Mouse (Mus musculus) left cerebral cortex, adult 18-20 months (tissue): Measurements from ENCODE around the gene B4galt3. TPM values are rescaled to one million over a fixed set of nuclear protein-coding genes. Genes with fewer than 3 reads are reported as not detected.

Experiments
- DNase-seq, 2 experiments: peaks; one replicate each; pipeline ENCODE4 v3.0.0; 2021 to 2022; ENCODE audit warnings: low spot score in 2 of 2, mixed read lengths in 1 of 2
- long read RNA-seq, 2 experiments: library from polyadenylated mRNA; stranded (forward); transcript quantifications; one replicate each; pipeline ENCODE4 v2.0.0; 2021
- total RNA-seq, 2 experiments: library from RNA; stranded (reverse); gene quantifications; 2 replicates each; pipeline ENCODE4 v1.2.3; 2021

B4galt3 gene
- 10 to 100 TPM; 64.3 to 71.8 TPM for total RNA-seq
- long read RNA-seq, experiment 1, transcript B4galt3-201 (8 exons, 1,998 nt), result major isoform, 55 of 84 reads
- long read RNA-seq, experiment 1, partial matches to known transcripts, result 13 of 84 reads
- long read RNA-seq, experiment 1, other reads (novel, unspliced or antisense), result 14 of 84 reads
- long read RNA-seq, experiment 2, transcript B4galt3-201 (8 exons, 1,998 nt), result major isoform, 38 of 61 reads
- long read RNA-seq, experiment 2, partial matches to known transcripts, result 14 of 61 reads
- long read RNA-seq, experiment 2, other reads (novel, unspliced or antisense), result 9 of 61 reads

DNA sequence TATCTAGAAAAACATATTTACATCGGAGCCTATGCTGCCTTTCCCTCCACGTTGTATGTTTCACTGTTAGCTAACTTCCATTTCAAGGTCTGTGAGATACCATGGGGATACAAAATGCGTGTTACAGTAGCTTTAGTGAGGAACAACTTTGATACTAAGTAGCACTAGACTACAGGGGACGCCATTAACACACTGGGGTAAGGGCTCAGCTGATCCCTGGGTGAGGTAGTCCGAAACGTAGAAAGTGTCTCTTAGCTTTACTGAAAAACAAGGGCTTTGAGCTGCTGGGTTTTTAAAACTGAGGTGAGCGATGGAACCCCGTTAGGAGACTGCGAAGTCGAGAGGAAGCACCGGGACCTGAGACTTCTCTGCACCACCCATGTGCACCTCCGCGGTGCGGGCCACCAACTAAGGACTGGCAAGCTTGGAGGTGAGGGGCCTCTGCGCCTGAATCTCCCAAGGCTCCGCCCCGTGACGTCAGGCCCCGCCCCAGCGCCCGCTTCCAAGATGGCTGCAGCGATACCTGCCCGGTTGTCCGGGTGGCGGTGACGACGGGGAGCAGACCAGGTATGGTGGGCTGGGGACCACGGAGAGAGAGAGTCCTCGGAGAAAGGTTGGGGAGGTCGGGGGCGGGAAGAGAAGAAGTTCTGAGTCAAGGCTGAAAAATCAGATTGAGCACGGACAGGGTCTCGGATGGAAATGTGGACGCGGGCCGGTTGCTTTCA lies at the start of gene B4galt3:
Gene B4galt3, plus strand, starts transcription at position 481 of the 725 bp plus-strand sequence.
- peak; percentile 96 to 98 for DNase-seq

DNA sequence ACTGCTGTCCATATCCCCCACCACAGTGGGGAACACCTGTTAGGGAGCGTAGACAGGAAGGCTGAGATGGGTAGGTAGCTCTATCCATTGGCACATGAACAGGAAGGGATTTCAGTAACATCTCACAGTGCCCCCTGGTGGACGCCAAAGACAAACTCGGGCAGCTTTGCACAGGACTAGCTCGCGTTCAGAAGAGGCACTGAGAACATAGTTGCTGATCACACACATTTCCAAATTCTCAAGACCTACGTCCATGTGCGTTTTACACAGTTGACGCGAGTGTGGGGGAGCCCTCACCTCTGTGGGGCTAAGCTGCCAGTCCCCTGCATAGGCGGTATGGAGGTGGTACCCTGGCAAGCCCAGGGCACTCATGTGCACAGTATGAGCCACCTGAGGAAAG lies 49.3 kb upstream of the B4galt3 start:
- DNase-seq, result peak; percentile 92 to 94

DNA sequence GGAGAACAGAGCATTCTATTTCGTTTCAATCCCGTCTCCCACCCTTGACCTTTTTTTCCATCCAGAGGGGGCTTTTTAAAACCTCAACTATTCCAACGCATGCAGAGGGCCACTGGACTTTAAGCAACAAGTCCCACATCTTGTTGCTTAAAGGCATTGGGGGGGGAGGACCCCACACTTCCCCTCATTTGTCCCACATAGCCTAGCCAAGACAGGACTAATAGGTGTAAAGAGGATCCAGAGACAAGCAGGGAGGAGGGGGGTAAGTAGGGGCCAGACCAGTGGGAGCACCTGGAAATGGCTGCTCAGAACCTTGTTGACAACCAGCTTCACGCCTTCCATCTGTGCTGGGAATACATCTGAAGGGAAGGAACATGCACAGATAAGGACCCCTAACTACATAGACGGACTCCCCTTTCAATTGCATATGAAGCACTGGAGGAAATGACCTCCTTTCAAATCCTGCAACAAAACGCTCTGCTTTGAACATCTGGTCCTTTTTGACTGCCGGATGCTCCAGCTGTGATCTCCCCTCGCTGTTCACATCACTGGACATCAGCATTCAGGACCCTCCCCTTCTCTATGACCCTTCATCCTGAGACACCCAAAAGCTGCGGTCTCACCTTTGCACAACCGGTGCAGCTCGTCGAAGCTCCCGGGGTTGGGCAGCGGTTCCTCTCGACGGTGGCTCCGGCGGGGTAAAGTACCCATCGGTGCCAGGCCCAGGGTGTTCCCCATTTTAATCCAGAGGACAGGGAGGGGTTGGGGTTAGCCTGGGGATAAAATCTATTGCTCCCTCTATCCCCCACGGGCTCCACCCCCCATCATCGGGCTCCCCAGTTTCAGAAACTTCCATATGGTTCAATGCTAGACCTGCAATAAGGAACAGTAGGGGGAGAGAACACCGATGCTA lies 48.6 kb upstream of the B4galt3 start:
- peak in 1 of 2 experiments; percentile 15 for DNase-seq

DNA sequence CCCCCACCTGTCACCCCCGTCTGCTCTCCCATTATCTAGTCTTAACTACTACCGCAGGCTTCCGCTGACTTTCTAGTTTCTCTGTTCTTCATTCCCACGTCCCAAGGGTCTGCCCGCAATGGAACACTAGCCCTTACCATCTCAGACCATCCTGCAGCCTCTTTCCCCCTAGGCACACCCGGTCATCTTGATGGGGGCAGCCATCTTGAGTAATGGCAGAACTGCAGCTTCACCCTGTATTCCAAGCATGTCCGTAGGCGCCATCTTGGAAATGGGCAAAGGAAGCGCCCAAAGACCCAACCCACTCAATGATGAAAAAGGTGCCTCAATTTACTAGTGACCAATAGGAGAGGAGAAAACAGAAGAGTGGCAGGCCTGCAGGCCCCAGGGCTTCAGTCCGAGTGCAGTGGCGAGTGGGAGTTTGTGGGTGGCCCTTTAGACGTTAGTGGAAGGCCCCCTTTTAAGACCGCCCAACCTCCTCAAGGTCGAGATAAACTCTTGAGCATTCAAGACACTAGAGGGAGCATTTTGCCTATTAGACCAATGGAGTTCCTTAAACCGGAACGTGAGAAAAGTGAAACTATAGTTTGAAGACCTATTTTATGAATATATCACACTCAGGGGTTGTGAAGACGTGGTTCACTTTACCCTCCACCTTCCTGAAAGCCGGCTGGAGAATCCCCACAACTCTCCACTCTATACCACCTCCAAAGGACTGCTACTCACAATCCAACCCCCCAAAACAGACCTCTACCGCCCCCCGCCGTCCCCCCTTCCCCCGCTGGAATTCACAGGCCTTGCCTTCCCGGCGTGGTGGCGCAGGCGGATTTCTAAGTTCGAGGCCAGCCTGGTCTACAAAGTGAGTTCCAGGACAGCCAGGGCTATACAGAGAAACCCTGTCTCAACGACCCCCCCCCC lies 47.6 kb upstream of the B4galt3 start, which contains the start of gene Tomm40l:
Gene Tomm40l, minus strand, starts transcription at position 277 of the 918 bp plus-strand sequence.
- peak; percentile 85 to 92 for DNase-seq

DNA sequence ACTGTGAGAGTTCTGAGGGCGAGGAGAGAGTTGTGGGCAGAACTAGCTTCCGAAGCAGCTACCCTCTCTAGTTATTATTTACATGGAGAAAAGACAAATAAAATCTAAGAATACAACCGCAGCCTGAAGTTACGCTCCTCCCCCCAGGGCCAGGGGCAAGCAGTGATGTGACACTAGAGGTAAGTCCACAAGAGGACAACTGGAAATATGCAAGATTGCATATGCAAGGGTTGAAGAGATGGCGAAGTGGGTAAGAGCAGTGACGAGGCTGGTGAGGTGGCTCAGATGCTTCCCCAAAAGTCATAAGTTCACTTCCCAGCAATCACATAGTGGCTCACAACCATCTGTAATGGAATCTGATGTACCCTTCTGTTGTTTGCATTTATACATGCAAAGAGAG lies 47.0 kb upstream of the B4galt3 start:
- no peak for DNase-seq

DNA sequence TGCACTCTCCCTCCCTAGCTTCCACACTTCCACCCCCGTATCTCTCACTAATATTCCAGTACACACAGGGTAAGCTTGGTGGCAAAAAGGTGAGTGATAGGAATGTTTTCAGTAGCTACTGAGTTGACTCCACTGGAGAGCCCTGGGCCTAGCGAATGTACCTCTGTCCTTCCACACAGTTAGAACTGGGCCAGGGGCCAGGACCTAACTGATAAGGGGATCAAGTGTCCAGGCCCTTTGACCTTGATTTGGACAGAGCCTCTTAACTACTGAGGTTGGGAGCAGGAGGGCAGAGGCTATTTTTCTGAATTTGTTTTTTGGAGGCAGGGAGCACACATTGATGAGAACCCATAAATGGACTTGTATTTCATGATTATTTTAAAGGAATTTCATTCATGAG lies 46.3 kb upstream of the B4galt3 start:
- no peak for DNase-seq

DNA sequence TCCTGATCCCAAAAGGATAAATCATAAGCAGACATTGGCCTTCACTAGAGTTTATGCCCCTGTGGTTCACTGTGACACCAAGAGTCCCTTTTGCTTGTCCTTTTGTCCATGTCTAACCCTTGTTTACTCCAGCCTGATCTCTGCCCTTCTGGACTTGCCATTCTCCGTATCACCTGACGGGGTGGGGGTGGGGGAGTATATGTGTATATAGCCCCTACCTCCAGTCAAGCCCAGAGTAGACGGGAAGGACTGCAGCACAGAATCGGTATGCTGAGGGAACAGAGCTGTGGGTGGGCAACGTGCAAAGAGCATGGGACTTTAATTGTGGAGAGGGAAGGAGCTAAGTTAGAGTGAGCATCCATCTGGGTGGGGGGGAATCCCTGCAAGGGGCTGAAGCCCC lies 45.3 kb upstream of the B4galt3 start, which contains the start of gene Apoa2:
Gene Apoa2, plus strand, starts transcription at position 198 of the 400 bp plus-strand sequence.
- DNase-seq, result no peak

DNA sequence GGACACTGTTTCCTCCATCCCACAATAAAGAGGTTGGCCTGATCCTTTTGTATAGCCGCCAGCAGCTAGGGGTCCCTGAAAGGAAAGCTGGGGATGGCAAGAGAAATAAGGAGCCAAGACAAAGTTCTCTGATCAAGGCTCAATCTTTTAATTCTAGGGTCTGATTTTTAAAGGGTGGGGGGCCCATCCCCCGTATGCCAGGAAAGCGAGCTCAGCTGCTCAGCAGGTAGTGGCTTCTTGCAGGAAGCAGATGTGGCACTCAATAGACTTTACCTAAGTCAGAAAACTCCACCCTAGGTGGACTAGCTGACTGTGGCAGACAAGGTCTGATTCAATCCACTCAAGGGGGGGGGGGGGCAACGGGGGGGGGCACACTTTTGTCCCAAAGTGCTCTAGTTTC lies 43.3 kb upstream of the B4galt3 start:
- DNase-seq, result no peak

DNA sequence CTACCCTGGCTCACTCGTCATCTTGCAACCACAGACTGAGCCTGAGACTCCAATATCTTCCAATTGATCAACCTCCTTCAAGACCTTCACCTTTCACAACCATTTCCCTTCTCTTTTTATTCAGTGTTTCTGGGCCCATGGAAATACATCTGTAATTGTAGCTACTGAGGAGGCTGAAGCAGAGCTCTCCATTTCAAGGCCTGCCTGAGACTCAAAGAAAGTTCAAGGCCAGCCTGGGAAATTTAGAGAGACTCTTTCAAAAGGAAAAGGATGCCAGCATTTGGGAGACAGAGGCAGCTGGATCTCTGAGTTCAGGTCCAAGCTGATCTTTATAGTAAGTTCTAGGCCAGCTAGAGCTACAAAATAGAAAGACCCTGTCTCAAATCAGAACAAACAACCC lies 42.2 kb upstream of the B4galt3 start:
- DNase-seq, result no peak

DNA sequence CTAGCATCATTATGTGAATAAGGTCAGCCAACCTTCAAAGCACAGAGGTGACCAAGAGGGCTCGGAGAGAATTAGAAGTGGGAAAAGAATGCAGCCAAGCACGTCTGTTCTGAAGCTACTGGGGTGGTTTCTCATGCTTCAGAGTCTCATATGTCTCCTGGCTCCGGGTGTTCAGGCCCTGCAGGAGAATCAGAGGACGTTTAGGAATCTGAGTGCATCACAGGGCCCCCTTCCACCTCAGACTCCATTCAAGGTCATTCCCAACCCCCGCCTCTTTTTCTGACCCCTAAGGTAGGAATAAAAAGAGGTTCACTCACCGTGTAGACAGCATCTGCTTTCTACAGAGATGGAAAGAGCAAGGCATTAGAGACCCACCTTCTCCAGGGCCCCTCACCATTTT lies 40.4 kb upstream of the B4galt3 start:
- DNase-seq, result no peak

DNA sequence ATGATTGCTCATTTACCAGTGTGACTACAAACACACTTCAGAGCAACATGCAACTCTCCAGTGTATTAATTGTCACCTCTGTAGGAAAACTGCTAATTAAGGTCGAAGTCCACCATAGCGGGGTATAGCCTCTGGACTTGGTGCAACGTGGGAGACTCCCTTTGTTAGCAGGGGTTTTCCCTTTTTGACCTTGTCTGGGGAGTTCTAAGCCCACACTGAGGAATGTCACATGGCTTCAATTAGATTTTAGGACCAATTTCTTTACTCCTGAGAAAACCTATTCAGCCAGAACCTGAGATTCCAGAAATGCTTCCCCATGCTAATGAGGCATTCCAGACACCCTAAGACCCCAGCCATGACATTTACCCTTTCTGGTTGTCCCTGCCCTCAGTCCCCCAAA lies 39.9 kb upstream of the B4galt3 start:
- no peak for DNase-seq

DNA sequence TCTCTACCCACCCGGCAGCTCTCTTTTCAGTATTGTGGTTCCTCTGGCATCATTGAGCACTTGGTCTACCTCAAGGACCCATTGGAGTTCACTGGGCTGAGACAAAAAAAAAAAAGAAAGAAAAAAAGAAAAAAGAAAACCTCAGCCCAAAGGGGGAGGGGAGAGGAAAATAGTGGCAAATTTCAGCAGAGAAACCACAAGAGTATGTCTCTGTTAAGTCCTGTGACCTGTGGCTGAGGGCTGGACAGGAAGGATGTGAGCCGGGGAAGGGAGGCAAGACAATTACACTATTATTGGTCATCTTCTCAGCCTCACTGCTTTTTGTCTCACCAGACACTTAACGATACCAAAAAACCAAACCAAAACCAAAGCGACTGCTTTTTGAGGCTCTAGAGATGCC lies 38.3 kb upstream of the B4galt3 start:
- DNase-seq, result no peak

DNA sequence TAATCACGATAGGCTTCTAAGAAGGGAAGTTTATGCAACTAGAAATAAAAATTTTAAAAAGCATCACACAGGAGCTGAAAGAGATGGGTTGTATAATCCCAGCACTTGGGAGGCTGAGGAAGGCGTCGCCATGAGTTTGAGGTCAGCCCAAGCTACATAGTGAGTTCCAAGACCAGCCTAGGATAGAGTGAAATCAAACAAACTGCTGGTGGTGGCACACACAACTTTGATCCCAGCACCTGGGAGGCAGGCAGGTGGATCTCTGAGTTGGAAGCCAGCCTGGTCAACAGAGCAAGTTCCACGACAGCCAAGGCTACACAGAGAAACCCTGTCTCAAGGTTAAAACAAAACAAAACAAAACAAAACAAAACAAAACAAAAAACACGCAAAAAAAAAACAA lies 37.8 kb upstream of the B4galt3 start:
- no peak for DNase-seq

DNA sequence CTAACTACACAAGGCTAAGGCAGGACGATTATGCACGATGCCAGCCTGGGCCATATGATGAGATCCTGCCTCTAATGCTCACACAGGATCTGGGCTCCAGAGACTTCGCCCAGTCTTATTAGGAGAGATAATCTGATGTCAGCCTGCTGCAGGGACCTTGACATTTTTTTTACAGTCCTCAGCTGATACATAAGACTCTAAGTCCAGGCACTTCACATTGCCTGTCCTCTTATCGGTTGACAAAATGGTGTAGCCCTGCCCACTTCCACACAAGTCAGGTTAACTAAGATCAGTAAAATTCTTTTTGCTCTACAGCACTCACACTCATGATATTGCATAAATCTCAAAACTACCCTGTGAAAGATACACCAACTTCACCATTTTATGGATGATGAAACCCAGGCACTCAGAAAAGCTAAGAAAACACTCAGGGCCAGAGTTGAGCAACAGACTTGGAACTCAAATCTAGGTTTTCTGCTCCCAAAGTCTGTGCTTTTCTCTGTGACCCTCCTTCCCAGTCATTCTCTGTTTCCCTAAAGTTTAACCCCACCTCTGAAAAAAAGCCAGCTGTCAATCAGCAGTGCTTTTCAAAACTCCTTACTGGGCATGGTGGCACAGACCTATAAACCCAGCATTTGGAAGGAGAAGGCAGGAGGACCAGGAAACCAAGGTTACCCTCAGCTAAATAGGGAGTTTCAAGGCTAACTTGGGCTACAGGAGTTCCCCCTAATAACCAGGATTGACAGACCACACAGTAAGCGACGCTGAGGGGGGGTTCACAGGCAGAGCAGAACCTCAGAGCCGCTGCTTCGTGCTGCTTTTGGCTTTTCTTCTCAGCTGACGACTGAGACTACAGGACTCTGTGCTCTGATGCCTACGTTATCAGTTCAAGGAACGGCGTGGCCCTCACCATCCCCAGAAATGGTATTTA lies 37.1 kb upstream of the B4galt3 start:
- DNase-seq, result no peak

DNA sequence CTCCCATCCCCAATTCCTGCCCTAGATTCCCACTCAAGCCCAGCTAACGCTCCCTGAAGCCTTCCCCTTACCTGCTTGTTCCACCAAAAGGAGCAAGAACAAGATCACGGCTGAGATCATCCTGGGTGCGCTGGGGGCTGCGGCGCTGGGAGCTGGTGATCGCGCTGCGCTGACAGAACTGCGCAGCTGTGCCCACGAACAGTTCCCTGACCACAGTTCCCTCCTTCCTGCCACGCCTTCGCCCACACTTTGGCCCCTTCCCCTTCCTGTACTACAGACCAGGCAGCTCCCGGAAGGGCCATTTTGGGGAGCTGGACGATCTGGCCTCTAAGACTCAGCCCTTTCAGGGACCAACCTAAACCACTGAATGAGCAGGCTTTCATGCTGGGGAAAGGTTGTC lies 36.0 kb upstream of the B4galt3 start, which contains the start of gene Fcer1g:
Gene Fcer1g, minus strand, starts transcription at position 240 of the 400 bp plus-strand sequence.
- no peak for DNase-seq

DNA sequence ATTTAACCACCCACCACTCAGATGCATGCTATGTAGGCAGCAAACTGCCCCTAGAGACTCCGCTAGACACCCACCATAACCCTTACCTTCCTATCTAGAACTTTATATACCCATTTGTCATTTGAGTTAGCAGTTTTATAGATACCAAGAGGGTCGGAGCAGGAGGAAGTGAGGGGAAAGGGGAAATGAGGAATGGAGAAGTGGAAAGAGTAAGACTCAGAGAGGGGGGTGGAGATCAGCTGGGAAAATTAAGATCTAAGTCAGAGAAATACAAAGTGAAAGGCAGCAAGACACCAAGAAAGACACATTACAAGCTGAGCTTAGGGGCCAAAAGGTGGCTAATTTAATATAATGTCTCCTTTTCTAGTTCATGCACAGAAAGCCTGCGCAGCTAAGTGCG lies 35.6 kb upstream of the B4galt3 start:
- DNase-seq, result no peak

DNA sequence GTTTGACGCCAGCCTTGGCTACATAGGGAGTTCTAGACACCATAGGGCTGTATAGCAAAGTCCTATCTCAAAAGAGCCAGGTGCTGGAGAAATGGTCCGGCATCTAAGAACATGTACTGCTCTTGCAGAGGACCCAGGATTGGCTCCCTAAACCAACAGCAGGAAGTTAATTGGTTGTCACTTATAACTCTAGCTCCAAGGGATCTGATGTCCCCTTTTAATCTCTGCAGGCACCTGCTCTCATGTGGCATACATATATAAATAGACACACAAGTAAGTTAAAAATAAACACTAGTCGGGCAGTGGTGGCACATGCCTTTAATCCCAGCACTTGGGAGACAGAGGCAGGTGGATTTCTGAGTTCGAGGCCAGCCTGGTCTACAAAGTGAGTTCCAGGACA lies 34.3 kb upstream of the B4galt3 start:
- DNase-seq, result no peak

DNA sequence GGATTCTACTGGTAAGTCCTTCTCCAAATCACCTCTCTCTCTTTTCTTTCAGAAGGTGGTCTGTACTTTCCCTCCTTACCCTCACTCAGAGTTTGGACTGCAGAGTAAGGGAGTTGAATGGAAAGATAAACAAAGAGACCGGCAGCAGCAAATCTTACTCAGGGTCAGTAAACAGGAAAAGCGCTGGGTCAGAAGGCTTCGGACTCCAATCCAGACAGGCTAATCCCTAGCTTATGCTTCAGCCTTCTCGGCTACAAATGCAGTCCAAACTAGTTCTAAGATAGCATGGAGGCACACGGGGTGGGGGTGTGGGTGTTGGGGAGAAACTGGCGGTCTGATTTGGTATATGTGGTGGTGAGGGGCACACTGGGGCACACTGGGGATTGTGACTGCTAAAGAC lies 32.7 kb upstream of the B4galt3 start:
- no peak for DNase-seq

DNA sequence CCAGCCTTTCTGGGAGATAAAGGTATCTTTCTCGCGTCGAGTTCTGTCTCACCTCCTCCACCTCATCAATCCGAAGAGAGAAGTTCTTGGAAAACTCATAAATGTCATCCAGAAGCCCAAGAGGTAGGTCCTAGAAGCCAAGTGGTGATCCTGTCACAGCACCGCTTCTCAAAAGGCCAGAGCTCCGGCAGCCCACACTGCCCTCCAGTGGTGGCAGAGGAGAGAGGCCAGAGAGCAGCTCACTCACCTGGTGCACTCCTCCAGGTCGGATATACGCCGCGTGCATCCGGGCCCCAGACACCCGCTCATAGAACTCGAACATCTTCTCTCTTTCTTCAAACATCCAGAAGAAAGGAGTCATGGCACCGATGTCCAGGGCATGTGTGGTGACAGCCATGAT lies 31.7 kb upstream of the B4galt3 start:
- DNase-seq, result peak; percentile 53 to 55
